Mouse (Mus musculus): ENCODE measurements around the gene Pi16.
"Not testable (repeated sequence)": the region's sequence is repeated elsewhere in the genome, so short reads cannot be mapped to it uniquely, and the experiment has no call there.

Gene Pi16

DNA sequence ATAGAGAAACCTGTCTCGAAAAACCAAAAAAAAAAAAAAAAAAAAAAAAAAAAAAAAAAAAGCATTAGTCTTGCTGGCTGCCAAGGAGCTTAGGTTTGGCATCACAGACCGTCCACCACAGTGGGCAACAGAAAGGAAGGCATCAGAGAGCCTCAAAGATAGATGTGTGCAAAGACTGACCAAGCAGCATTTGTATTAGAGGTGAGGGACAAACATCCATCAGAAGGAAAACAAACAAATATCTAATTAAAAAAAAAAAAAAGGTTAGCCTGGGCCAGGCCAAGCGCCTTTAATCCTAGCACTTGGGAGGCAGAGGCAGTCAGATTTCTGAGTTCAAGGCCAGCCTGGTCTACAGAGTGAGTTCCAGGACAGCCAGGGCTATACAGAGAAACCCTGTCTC lies at the start of gene Pi16:
Pi16 (plus strand) TSS at position 301 of the 400 bp plus-strand sequence.
- DNase-seq (ENCODE audit: low spot score) = not testable (repeated sequence)

GRCm38 (mm10) chr17:29267931-29268681 lies 49.4 kb upstream of the Pi16 start:
- DNase-seq (ENCODE audit: low spot score) = no peak

GRCm38 (mm10) chr17:29268682-29269348 lies 48.7 kb upstream of the Pi16 start, which contains the start of gene BC004004:
Gene BC004004 (plus strand): TSS chr17:29268788.
- DNase-seq (ENCODE audit: low spot score) = peak; percentile 98

- DNase-seq (ENCODE audit: low spot score) = peak; percentile 66
Observed at GRCm38 (mm10) chr17:29269349-29269706, 48.2 kb upstream of the Pi16 start.

DNA sequence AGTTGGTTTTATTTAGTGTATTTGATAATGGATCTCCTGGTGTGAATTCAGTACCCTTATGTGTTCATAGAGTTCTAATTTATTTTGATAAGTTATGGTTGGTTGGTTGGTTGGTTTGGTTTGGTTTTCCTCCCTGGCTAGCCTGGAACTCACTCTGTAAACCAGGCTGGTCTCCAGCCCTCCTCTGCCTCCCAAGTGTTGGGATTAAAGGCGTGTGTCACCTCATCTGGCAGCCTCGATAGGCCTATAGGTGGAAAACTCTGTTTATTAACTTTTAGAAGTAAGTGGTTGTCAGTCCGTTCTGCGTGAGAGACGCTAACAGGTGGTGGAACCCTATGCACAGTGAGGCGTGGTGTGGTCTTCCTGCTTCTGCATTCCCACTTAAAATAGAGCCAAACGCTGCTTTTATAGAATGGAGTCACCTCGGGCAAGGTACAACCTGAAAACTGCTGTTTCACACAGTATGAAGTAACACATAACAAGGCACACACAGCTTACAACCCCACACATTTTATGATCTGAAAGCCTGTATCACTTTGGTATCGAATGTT lies 47.3 kb upstream of the Pi16 start:
- DNase-seq (ENCODE audit: low spot score) = no peak

- DNase-seq (ENCODE audit: low spot score) = no peak
Observed at GRCm38 (mm10) chr17:29273156-29273555, 44.3 kb upstream of the Pi16 start.

GRCm38 (mm10) chr17:29273889-29274288 lies 43.6 kb upstream of the Pi16 start:
- peak; percentile 23 for DNase-seq (ENCODE audit: low spot score)

- DNase-seq (ENCODE audit: low spot score) = no peak
Observed at GRCm38 (mm10) chr17:29280422-29280821, 37.1 kb upstream of the Pi16 start.

DNA sequence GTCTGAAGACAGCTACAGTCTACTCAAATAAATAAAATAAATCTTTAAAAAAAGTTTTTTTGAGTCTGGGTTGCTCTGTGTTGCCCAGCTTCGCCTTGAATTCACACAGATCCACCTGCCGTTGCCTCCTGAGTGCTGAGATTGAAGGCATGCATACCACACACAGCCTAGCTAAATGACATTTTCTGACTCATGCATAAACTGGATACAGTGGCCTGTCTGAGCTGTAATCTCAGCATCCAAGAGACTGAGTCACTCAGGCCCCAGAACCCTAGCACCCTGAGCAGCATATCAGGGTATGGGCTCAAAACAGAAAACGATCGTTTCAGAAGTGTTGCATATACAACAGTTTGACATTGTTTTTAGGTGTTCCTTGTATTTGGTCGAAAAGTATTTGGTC lies 35.9 kb upstream of the Pi16 start:
- DNase-seq (ENCODE audit: low spot score) = no peak

- no peak for DNase-seq (ENCODE audit: low spot score)
Observed at GRCm38 (mm10) chr17:29282216-29282952, 35.1 kb upstream of the Pi16 start.

- no peak for DNase-seq (ENCODE audit: low spot score)
Observed at GRCm38 (mm10) chr17:29291793-29292192, 25.7 kb upstream of the Pi16 start.

- peak; percentile 34 for DNase-seq (ENCODE audit: low spot score)
Observed at GRCm38 (mm10) chr17:29292996-29293395, 24.5 kb upstream of the Pi16 start.

- DNase-seq (ENCODE audit: low spot score) = no peak
Observed at GRCm38 (mm10) chr17:29293807-29294605, 23.5 kb upstream of the Pi16 start.

DNA sequence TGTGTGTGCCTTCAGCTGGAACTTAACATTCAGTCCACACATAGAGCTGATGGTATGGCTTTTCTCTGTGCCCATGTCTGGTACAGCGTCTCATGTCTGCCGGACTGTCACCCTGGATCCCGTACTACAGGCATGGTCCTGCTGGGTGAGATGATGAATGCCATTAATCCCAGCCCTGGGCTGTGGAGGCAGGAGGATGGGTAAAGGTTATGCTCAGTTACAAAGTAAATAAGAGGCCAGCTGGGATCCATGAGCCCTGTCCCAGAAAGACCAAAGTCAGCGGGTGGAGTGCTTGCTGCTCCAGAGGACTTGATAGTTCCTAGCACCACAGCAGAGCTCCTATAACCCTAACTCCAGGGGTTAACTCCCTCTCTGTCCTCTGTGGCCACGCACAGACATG lies 21.6 kb upstream of the Pi16 start:
- no peak for DNase-seq (ENCODE audit: low spot score)

DNA sequence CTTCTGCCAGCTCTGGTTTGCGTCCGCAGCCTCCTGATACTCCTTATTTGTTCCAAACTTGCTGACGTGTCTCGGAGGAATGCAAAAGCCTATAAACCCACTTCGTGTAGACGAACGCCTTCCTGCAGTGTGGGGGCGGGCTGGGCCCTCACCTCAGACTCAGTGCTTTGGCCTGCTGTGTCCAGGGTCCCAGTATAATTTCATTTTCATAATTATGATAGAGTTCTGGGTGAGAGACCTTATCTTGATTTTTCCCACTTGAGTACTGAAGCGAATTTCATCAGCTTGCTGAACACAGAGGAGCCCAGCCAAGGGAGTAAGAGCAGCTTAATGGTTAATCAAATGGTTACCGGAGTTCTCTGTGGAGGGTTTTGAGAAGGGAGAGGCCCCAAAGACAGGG lies 20.2 kb upstream of the Pi16 start:
- DNase-seq (ENCODE audit: low spot score) = no peak

- DNase-seq (ENCODE audit: low spot score) = no peak
Observed at GRCm38 (mm10) chr17:29297813-29298212, 19.7 kb upstream of the Pi16 start.

GRCm38 (mm10) chr17:29299282-29299681 lies 18.2 kb upstream of the Pi16 start:
- no peak for DNase-seq (ENCODE audit: low spot score)

GRCm38 (mm10) chr17:29300926-29301325 lies 16.6 kb upstream of the Pi16 start:
- no peak for DNase-seq (ENCODE audit: low spot score)

DNA sequence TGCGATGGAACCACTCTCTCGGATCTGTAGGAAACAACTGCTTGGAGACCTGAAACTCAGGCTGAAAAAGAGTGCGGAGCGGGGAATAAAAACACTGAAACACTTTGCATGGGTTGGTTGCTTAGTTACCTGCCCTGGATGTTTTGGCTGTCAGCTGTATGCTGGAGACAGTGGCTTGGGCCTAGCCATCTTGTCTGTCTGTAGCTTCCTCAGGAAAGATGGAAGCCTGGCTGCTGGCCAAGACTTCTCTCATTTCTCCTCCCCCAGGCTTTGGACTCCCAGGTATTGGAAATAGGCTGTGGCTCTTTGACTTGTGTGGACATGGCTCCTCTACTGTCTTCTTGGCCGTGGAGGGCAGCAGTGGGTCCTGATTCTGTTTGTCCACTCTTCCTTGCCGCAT lies 16.1 kb upstream of the Pi16 start:
- DNase-seq (ENCODE audit: low spot score) = no peak

DNA sequence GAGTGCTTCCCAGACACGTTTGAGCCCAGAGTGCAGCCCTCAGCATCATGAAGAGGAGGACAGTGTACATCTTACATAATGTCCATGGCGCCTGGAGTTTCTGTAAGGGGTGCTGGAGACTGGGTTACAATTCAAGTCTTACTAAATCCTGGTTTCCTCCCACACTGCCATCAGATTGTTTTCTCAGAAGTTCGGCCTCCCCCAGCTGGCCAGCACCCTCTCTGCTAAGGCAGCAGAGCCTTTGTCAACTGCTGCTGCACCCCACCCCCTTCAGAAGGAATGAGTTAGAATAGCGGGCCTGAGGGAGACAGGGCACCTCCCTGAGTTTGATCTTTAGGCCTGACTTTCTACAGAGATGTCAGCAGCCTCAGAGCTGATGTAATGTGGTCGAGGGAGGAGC lies 15.3 kb upstream of the Pi16 start:
- no peak for DNase-seq (ENCODE audit: low spot score)

- DNase-seq (ENCODE audit: low spot score) = no peak
Observed at GRCm38 (mm10) chr17:29303087-29303486, 14.4 kb upstream of the Pi16 start.

DNA sequence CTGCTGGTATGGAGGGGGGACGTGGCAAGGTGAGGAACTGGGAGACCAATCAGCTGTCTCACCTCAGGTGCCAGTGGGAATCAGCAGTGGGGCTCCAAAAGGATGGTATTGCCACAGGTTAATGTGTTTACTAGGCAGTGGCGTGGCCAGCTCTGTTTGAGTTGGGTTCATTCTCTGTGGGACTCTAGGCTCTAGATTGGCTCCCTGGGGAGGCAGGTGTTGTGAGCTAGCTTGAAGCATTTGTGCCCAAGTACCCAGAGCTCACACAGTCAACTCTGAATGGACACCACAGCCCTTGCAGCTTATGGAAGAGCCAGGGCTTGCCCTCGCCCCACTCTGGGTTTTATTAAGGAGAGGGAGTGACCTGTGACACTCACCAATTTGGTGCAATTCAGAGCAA lies 13.6 kb upstream of the Pi16 start:
- DNase-seq (ENCODE audit: low spot score) = no peak

Data from adipocyte (in vitro differentiated cells).